22 mouse cellular contexts compared by ENCODE assay signal in the genomic region with DNA sequence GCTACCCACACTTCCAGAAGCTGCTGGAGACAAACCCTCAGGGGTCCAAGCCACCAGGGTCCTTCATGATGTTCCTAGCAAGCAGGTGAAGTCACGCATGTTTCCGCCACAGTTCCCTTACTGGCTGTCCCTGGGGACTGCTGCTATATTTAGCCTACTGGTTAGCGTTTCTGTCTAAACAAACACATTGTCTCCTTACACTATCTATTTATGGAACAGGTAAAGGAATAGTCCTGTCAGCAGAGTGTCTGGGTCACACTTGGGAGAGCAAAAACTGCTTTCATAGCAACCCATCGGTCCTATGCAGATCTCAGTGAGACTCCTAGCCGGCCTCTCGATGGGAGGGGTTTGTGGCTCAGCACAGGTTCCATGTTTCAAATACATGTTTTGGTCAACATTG.
DNase-seq lines count a peak whose midpoint lies in the region; ATAC-seq and TF ChIP-seq lines count a peak whose summit lies in the region.
"Had no signal": no experiment of that assay in that cellular context is flagged by ENCODE, and none has a peak within 500 bp of the region (broad histone marks: within the 10 kb centered on the region; RNA-seq: fewer than 3 reads in every experiment).

No protein-coding gene starts in this region.

- TF ChIP-seq EP300 in liver, postnatal 0 days (IDR thresholded peaks at IDR 0.05; ENCODE audit: low read depth) = no peak

- H3K36me3 ChIP-seq in liver, postnatal 0 days (replicated peaks; ENCODE audit: insufficient read depth, low read length) = no peaks in the 10 kb centered on the region
- H3K36me3 ChIP-seq in liver, embryonic 11.5 days (ENCODE audit: control insufficient read depth, insufficient read depth, low read length) = no peaks in the 10 kb centered on the region
- no peaks in the 10 kb centered on the region for H3K36me3 ChIP-seq in heart, embryonic 15.5 days
- H3K36me3 ChIP-seq in splenic B cell, adult 2 months (ENCODE audit: control insufficient read depth, insufficient read depth, low read length, poor library complexity, severe bottlenecking) = no peaks in the 10 kb centered on the region
- H3K36me3 ChIP-seq: embryonic facial prominence, embryonic 15.5 days; limb, embryonic 13.5 days; midbrain, embryonic 15.5 days had no signal

- no peaks in the 10 kb centered on the region for H3K4me1 ChIP-seq in liver, postnatal 0 days (ENCODE audit: insufficient read depth)
- H3K4me1 ChIP-seq in liver, embryonic 11.5 days (replicated peaks; ENCODE audit: control insufficient read depth, insufficient read depth, low read length) = no peaks in the 10 kb centered on the region
- peaks cover 7% of the 10 kb centered on the region; the same call in 1 of the 2 replicates for H3K4me1 ChIP-seq in heart, embryonic 15.5 days (replicated peaks)
- H3K4me1 ChIP-seq: embryonic facial prominence, embryonic 15.5 days had no signal

- TF ChIP-seq CTCF in liver, postnatal 0 days (IDR thresholded peaks at IDR 0.05; ENCODE audit: low read depth) = no peak

- no peak; the same call in 1 of the 2 replicates for ATAC-seq in liver, postnatal 0 days
- no peak for ATAC-seq in liver, embryonic 11.5 days (replicated peaks; ENCODE audit: low FRiP score)
- ATAC-seq in heart, embryonic 15.5 days (replicated peaks; ENCODE audit: insufficient number of reproducible peaks, insufficient read depth, low FRiP score, low read depth) = peak; percentile 47; the same call in 1 of the 2 replicates
- ATAC-seq: forebrain, embryonic 16.5 days; hindbrain, postnatal 0 days; lung, postnatal 0 days; midbrain, embryonic 15.5 days had no signal

- 76% methylated on average over 6 of the region's 6 CpGs for WGBS in liver, postnatal 0 days (ENCODE audit: insufficient replicate concordance)
- 84% methylated on average over 6 of the region's 6 CpGs for WGBS in liver, embryonic 11.5 days
- WGBS in heart, embryonic 15.5 days = 46% methylated on average over 6 of the region's 6 CpGs

- H3K9ac ChIP-seq in liver, postnatal 0 days (replicated peaks) = no peak overlapping the region
- H3K9ac ChIP-seq in liver, embryonic 11.5 days (ENCODE audit: low read depth, low read length) = no peak overlapping the region
- no peak overlapping the region for H3K9ac ChIP-seq in heart, embryonic 15.5 days
- H3K9ac ChIP-seq: embryonic facial prominence, embryonic 15.5 days; limb, embryonic 13.5 days; liver, embryonic 14.5 days; midbrain, embryonic 15.5 days had no signal

- no peaks in the 10 kb centered on the region for H3K27me3 ChIP-seq in liver, postnatal 0 days (ENCODE audit: insufficient read depth, low read length)
- H3K27me3 ChIP-seq in liver, embryonic 11.5 days (replicated peaks; ENCODE audit: control insufficient read depth, insufficient read depth, low read length) = no peaks in the 10 kb centered on the region
- no peaks in the 10 kb centered on the region for H3K27me3 ChIP-seq in heart, embryonic 15.5 days
- no peaks in the 10 kb centered on the region for H3K27me3 ChIP-seq in splenic B cell, adult 2 months (ENCODE audit: control insufficient read depth, insufficient read depth, low read length, poor library complexity, severe bottlenecking)
- H3K27me3 ChIP-seq: embryonic facial prominence, embryonic 15.5 days; midbrain, embryonic 15.5 days had no signal

- no peak overlapping the region for H3K4me2 ChIP-seq in liver, postnatal 0 days (ENCODE audit: low read depth, low read length)
- H3K4me2 ChIP-seq in liver, embryonic 11.5 days = no peak overlapping the region
- no peak overlapping the region for H3K4me2 ChIP-seq in heart, embryonic 15.5 days
- H3K4me2 ChIP-seq: embryonic facial prominence, embryonic 15.5 days; limb, embryonic 13.5 days; midbrain, embryonic 15.5 days had no signal

- H3K27ac ChIP-seq in liver, postnatal 0 days (ENCODE audit: low read depth) = no peak overlapping the region
- H3K27ac ChIP-seq in liver, embryonic 11.5 days (ENCODE audit: low read depth, low read length) = no peak overlapping the region
- H3K27ac ChIP-seq in heart, embryonic 15.5 days = peak overlapping the region; percentile 50
- H3K27ac ChIP-seq: embryonic facial prominence, embryonic 15.5 days; hindbrain, embryonic 10.5 days; hindbrain, postnatal 0 days; kidney, postnatal 0 days; limb, embryonic 13.5 days; liver, embryonic 14.5 days; midbrain, embryonic 15.5 days had no signal

- H3K4me3 ChIP-seq in liver, postnatal 0 days (ENCODE audit: low read depth, low read length) = no peak overlapping the region
- no peak overlapping the region for H3K4me3 ChIP-seq in liver, embryonic 11.5 days (ENCODE audit: low read depth, low read length)
- no peak overlapping the region for H3K4me3 ChIP-seq in heart, embryonic 15.5 days
- H3K4me3 ChIP-seq: embryonic facial prominence, embryonic 15.5 days; hindbrain, embryonic 10.5 days; limb, embryonic 13.5 days; midbrain, embryonic 15.5 days; myocyte had no signal

- H3K9me3 ChIP-seq in liver, postnatal 0 days (ENCODE audit: low read length) = peaks cover 10% of the 10 kb centered on the region
- H3K9me3 ChIP-seq in liver, embryonic 11.5 days (ENCODE audit: control insufficient read depth, low read length) = no peaks in the 10 kb centered on the region
- H3K9me3 ChIP-seq in heart, embryonic 15.5 days (replicated peaks) = no peaks in the 10 kb centered on the region; the same call in 1 of the 2 replicates
- H3K9me3 ChIP-seq: embryonic facial prominence, embryonic 15.5 days; limb, embryonic 13.5 days; midbrain, embryonic 15.5 days had no signal

- peak; percentile 38 for DNase-seq in liver, postnatal 0 days
- no peak for DNase-seq in liver, embryonic 11.5 days (ENCODE audit: low spot score)
- DNase-seq in heart, adult 9 months (ENCODE audit: low spot score in 2 of 2) = peak; percentile 11 to 15
- DNase-seq in splenic B cell, adult 2 months (ENCODE audit: low read depth, low spot score) = peak; percentile 70
- no peak for DNase-seq in right cerebral cortex, postnatal 14 days
- no peak for DNase-seq in lung, adult 18-20 months
- DNase-seq: adrenal gland, adult 8-10 months; cerebellum, adult 9-11 months; gastrocnemius, postnatal 25 days; kidney, adult 11 months; thymus, postnatal 4 days had no signal

Comparison
In these comparisons a context has a peak if more than half of its experiments do, and no peak if none do; other contexts are left out.
1. DNase-seq: peak in liver, postnatal 0 days (single experiment), heart, adult 9 months (2 of 2) and splenic B cell, adult 2 months (single experiment); none in liver, embryonic 11.5 days (single experiment), right cerebral cortex, postnatal 14 days (single experiment) and lung, adult 18-20 months (0 of 2).